Mouse (Mus musculus): ENCODE measurements at regions not wholly inside any gene's neighbourhood (a gene's known extent, or its start where the extent isn't known, plus 50 kb on each side); places are given as distances from the start of the nearest gene placed in this dataset.

DNA sequence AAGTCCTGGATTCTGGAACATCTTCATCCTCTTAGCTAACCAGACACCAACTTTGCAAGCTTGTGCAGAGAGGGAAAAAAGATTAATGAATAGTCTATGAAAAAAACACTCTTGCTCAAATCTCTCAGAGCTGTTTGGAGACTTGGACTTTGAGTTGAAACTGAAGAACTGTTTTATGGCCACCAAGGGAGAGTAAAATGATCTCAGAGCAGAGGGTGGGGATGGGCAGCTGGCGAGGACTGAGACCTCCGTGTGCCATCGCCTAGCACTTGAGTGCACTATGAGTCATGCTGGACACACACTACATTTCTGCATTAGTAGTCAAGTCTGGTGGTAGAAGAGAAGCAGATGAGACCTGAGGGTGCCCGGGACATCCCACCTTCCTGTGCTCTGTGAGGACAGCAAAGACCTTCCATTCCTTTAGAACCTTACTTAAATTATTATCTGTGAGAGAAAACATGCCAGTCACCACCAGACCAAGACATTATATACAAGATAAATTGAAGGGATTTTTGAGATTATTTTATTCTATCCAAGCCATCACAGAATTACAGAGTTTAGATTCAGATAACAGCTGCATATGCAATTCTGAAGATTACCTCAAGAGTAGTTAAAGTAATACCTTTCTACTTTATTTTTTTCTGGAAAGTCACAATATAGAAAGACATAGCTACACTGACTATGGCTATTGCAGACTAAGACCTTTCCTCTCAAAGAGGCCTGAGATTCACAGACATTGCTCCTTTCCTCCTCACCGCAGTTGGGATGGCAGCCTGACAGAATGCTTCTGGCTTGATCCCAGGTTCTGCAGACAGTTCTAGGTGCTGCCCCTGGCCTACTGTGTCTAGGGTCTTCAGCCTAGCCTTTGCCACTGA, 125.0 kb upstream of the Speer4f2 start:
- WGBS, result 89% methylated on average over 5 of the region's 5 CpGs
- DNase-seq (ENCODE audit: low spot score), result no peak

DNA sequence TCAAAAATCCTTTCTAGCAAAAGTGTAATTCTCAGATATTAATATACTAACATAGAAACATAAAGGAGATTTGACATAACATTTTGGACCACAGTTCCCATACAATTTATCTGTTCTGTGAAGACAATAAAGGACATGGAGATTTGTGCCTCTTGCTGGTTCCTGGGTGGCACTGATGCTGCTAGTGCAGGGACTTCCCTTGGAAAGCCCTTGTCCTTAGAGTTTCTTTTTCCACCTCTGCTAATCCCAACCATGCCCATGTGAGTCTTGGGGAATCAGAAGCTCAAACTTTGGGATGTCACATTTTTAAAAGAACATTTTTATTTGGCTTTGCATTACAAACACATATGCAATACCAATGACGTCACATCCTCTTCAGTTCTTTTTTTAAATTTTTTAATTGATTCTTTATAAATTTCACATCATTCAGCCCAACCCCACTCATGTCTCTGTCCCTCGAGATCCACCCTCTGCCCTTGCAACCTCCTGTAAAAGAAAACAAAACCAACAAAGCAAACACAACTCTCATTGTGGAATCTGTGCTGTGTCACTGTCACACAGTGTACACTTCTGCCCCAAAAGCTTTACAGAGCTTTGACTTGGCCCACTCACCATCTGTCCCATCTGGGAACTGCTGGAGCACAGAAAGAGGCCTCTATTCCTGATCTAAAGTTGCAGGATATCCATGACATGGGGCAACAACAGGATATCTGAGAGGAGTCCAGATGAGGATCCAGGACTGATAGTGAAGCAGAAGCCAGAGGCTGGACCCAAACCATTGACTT, 112.2 kb upstream of the Speer4f2 start:
- no peak for DNase-seq (ENCODE audit: low spot score)
- ATAC-seq (ENCODE audit: low FRiP score), result no peak
- Histone ChIP-seq H3K4me1 (replicated peaks; ENCODE audit: control insufficient read depth, insufficient read depth, low read length) (no peaks in the 10 kb centered on the region), H3K27ac (ENCODE audit: low read depth, low read length) (no peak overlapping the region), H3K4me3 (ENCODE audit: low read depth, low read length) (no peak overlapping the region), H3K27me3 (ENCODE audit: control insufficient read depth, insufficient read depth, low read length) (no peaks in the 10 kb centered on the region), H3K36me3 (ENCODE audit: control insufficient read depth, insufficient read depth, low read length) (no peaks in the 10 kb centered on the region), H3K9me3 (ENCODE audit: control insufficient read depth, low read length) (no peaks in the 10 kb centered on the region), H3K4me2 (replicated peaks; ENCODE audit: low read depth, low read length) (no peak overlapping the region), H3K9ac (ENCODE audit: low read depth, low read length) (no peak overlapping the region)
- 76% methylated on average over 2 of the region's 2 CpGs for WGBS

More for the DNA sequence above, 125.0 kb upstream of the Speer4f2 start:
- no peak overlapping the region for H3K4me3 ChIP-seq (ENCODE audit: low read depth, low read length)
- H3K9ac ChIP-seq (ENCODE audit: low read depth, low read length), result no peak overlapping the region
- no peak overlapping the region for H3K4me2 ChIP-seq (replicated peaks; ENCODE audit: low read depth, low read length)
- H3K36me3 ChIP-seq (ENCODE audit: control insufficient read depth, insufficient read depth, low read length), result no peaks in the 10 kb centered on the region
- H3K27me3 ChIP-seq (ENCODE audit: control insufficient read depth, insufficient read depth, low read length), result no peaks in the 10 kb centered on the region
- no peak overlapping the region for H3K27ac ChIP-seq (ENCODE audit: low read depth, low read length)
- H3K4me1 ChIP-seq (replicated peaks; ENCODE audit: control insufficient read depth, insufficient read depth, low read length), result no peaks in the 10 kb centered on the region
- H3K9me3 ChIP-seq (ENCODE audit: control insufficient read depth, low read length), result no peaks in the 10 kb centered on the region
- ATAC-seq (ENCODE audit: low FRiP score), result no peak

DNA sequence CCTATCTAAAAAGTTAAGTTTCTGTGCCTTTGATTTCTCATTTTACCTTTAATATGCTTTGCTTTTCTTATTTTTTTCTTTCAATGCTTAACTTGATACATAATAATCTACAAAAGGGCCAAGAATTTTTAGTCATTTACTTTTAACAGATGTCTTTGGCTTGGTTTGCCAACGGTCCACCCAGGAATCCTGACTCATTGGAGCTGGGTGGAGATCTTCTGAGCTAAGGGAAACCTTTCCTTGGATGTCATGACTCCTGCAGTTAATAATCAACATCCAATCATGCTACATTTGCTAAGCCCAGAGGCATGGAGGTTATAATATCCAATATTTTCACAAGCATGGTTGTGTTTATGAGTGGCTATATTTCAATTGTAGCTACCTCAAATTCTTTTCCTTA, 110.9 kb upstream of the Speer4f2 start:
- Histone ChIP-seq H3K9me3 (ENCODE audit: control insufficient read depth, low read length) (no peaks in the 10 kb centered on the region), H3K36me3 (ENCODE audit: control insufficient read depth, insufficient read depth, low read length) (no peaks in the 10 kb centered on the region), H3K9ac (ENCODE audit: low read depth, low read length) (no peak overlapping the region), H3K27ac (ENCODE audit: low read depth, low read length) (no peak overlapping the region), H3K27me3 (ENCODE audit: control insufficient read depth, insufficient read depth, low read length) (no peaks in the 10 kb centered on the region), H3K4me2 (replicated peaks; ENCODE audit: low read depth, low read length) (no peak overlapping the region), H3K4me3 (ENCODE audit: low read depth, low read length) (no peak overlapping the region), H3K4me1 (replicated peaks; ENCODE audit: control insufficient read depth, insufficient read depth, low read length) (no peaks in the 10 kb centered on the region)
- no peak for ATAC-seq (ENCODE audit: low FRiP score)
- whole genome bisulfite sequencing, result 88% methylated on average over 1 of the region's 1 CpGs
- no peak for DNase-seq (ENCODE audit: low spot score)

DNA sequence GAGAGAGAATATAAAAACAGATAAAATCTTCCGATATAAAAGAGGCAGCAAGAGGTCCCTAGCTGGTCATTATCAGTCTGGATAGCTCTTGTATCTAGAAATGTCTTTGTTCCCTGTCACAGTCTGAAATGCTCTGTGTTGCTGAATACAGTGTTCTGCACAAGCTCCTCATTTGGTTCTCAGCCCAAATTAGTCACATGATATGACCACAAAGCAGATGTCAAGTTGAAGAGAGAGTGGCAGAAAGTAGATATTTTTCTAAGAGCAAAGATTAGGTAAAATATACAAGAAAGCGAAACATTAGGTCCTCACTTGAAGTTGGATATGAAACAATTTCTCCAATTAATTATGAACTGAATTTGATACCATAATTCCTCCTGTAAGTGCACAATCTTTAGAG, 101.8 kb upstream of the Speer4f2 start:
- H3K9me3 ChIP-seq (ENCODE audit: control insufficient read depth, low read length), result no peaks in the 10 kb centered on the region; the same call in 1 of the 2 replicates
- no peak overlapping the region for H3K27ac ChIP-seq (ENCODE audit: low read depth, low read length)
- no peaks in the 10 kb centered on the region for H3K27me3 ChIP-seq (ENCODE audit: control insufficient read depth, insufficient read depth, low read length)
- WGBS, result 91% methylated on average over 2 of the region's 2 CpGs
- no peaks in the 10 kb centered on the region for H3K36me3 ChIP-seq (ENCODE audit: control insufficient read depth, insufficient read depth, low read length)
- no peaks in the 10 kb centered on the region for H3K4me1 ChIP-seq (replicated peaks; ENCODE audit: control insufficient read depth, insufficient read depth, low read length)
- H3K4me3 ChIP-seq (ENCODE audit: low read depth, low read length), result no peak overlapping the region
- H3K9ac ChIP-seq (ENCODE audit: low read depth, low read length), result no peak overlapping the region
- no peak overlapping the region for H3K4me2 ChIP-seq (replicated peaks; ENCODE audit: low read depth, low read length)
- no peak for ATAC-seq (ENCODE audit: low FRiP score)
- DNase-seq (ENCODE audit: low spot score), result no peak

DNA sequence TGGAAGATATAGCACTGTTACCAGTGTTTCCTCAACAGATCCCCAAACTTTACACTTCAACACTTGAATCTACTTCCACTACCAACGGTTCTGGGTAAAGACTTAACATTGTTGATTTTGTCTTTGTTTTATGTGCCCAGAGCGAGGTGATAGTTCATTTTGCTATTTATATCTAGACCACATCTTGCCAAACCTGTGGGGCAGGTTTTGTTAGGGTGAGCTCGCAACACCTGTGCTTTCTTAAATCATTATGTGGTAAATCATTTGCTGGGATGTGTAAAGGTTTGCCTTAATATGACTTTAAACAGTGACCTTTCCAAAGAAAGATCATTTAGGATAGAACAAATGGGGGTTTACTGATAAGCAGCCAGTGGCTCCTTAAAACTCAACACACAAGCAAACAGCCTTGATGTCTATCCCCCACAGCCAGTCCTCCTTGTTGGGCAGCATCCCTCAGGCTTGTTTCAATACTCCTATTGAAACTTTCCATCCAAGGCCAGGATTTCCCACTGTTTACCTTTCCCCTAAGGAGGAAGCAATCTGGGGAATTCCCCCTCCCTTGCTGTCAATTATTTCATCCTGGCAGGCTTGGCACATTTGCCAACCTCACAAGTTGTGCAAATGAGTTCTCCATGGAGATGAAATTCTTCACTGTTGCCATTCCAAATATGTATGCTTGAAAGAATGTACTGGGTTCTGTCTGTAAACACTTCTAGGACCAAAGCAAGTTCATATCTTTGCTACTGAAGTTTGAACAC, 101.1 kb upstream of the Speer4f2 start:
- H3K4me2 ChIP-seq (replicated peaks; ENCODE audit: low read depth, low read length), result no peak overlapping the region
- H3K36me3 ChIP-seq (ENCODE audit: control insufficient read depth, insufficient read depth, low read length), result no peaks in the 10 kb centered on the region
- no peak overlapping the region for H3K9ac ChIP-seq (ENCODE audit: low read depth, low read length)
- no peaks in the 10 kb centered on the region for H3K27me3 ChIP-seq (ENCODE audit: control insufficient read depth, insufficient read depth, low read length)
- H3K4me3 ChIP-seq (ENCODE audit: low read depth, low read length), result no peak overlapping the region
- H3K27ac ChIP-seq (ENCODE audit: low read depth, low read length), result no peak overlapping the region
- DNase-seq (ENCODE audit: low spot score), result no peak
- 78% methylated on average over 3 of the region's 3 CpGs for WGBS
- no peaks in the 10 kb centered on the region for H3K4me1 ChIP-seq (replicated peaks; ENCODE audit: control insufficient read depth, insufficient read depth, low read length)
- H3K9me3 ChIP-seq (ENCODE audit: control insufficient read depth, low read length), result no peaks in the 10 kb centered on the region; the same call in 1 of the 2 replicates
- ATAC-seq (ENCODE audit: low FRiP score), result no peak

DNA sequence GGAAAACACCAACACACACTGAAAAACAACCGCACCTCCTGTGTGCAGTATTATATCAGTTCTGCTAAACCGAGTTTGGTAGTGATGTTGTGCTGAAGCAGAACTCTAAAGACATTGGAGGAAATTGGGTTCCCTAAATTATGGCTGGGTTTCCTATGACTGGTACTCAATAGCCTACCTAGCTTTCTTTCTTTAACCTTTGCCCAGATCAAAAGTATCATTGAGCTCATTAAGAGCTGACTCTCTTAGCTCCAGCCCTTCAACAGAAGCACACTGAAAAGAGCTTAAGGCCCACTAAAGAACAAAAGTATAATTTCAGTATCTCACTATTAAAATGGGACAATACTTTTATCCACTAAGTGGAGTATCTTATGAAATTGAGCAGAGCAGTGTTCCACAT, 97.6 kb upstream of the Speer4f2 start:
- Histone ChIP-seq H3K27me3 (ENCODE audit: control insufficient read depth, insufficient read depth, low read length) (no peaks in the 10 kb centered on the region), H3K27ac (ENCODE audit: low read depth, low read length) (no peak overlapping the region), H3K4me1 (replicated peaks; ENCODE audit: control insufficient read depth, insufficient read depth, low read length) (no peaks in the 10 kb centered on the region), H3K9me3 (ENCODE audit: control insufficient read depth, low read length) (no peaks in the 10 kb centered on the region), H3K9ac (ENCODE audit: low read depth, low read length) (no peak overlapping the region), H3K4me3 (ENCODE audit: low read depth, low read length) (no peak overlapping the region), H3K4me2 (replicated peaks; ENCODE audit: low read depth, low read length) (no peak overlapping the region), H3K36me3 (ENCODE audit: control insufficient read depth, insufficient read depth, low read length) (no peaks in the 10 kb centered on the region)
- no peak for ATAC-seq (ENCODE audit: low FRiP score)
- WGBS, result 94% methylated on average over 2 of the region's 2 CpGs
- DNase-seq (ENCODE audit: low spot score), result no peak

DNA sequence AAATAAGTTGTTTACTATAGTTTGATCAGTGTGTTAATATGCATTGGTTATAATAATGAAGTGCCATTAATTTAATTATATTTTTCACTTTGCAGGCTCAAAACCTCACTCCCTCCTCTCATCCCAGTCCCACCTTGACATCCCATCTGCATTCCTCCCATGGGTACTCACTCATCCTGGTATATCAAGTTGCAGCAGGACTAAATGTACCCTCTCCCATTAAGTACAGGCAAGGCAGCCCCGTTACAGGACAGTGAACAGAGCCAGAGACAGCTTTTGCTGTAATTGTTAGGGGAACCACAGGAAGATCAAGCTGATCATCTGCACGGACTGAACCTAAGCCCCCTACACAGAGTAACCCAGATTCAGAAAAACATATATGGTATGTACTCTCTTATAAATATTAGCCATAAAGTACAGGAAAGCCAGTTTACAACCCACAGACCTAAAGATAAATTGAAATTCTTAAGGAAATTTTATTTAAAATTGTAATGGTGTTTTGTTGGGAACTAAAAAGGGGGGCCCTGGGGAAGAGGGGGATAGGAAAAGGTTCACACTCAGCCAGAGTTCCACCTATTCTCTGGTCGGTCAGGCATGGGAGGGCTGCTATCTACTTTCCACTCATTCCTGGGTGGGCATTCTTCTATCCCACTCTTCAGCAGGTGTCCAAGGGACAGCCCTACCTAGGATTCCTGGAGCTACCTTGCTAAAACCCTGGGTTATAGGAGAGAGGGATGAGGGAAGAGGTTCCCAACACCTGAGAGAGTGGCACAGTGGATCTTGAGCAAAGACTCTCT, 96.0 kb upstream of the Speer4f2 start:
- Histone ChIP-seq H3K4me3 (ENCODE audit: low read depth, low read length) (no peak overlapping the region), H3K9me3 (ENCODE audit: control insufficient read depth, low read length) (no peaks in the 10 kb centered on the region), H3K27me3 (ENCODE audit: control insufficient read depth, insufficient read depth, low read length) (no peaks in the 10 kb centered on the region), H3K36me3 (ENCODE audit: control insufficient read depth, insufficient read depth, low read length) (no peaks in the 10 kb centered on the region), H3K4me2 (replicated peaks; ENCODE audit: low read depth, low read length) (no peak overlapping the region), H3K27ac (ENCODE audit: low read depth, low read length) (no peak overlapping the region), H3K9ac (ENCODE audit: low read depth, low read length) (no peak overlapping the region), H3K4me1 (replicated peaks; ENCODE audit: control insufficient read depth, insufficient read depth, low read length) (no peaks in the 10 kb centered on the region)
- no peak for ATAC-seq (ENCODE audit: low FRiP score)
- no peak for DNase-seq (ENCODE audit: low spot score)
- WGBS, result 84% methylated on average over 3 of the region's 3 CpGs

DNA sequence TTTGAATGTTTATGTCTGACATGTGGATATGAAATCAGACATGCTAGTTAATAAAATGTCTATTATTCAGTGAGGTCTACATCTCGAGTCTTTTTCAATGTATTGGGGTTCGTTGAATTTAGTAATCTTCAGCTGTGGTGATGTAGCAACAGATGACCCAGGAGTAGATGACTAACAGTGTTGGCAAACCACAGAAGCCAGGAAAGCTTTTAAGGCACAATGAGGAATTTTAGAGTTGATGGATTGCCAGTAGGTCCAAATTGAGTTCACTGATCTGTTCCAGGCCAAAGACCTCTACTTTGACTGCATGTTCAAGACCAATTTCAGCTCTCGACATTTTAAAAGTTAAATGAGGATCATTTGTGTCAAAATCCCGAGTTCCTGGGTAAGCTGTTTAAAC, 92.8 kb upstream of the Speer4f2 start:
- WGBS, result 85% methylated on average over 4 of the region's 4 CpGs
- ATAC-seq (ENCODE audit: low FRiP score) (no peak), DNase-seq (ENCODE audit: low spot score) (no peak)
- Histone ChIP-seq H3K9me3 (ENCODE audit: control insufficient read depth, low read length) (no peaks in the 10 kb centered on the region), H3K4me2 (replicated peaks; ENCODE audit: low read depth, low read length) (no peak overlapping the region), H3K4me1 (replicated peaks; ENCODE audit: control insufficient read depth, insufficient read depth, low read length) (no peaks in the 10 kb centered on the region), H3K27ac (ENCODE audit: low read depth, low read length) (no peak overlapping the region), H3K4me3 (ENCODE audit: low read depth, low read length) (no peak overlapping the region), H3K36me3 (ENCODE audit: control insufficient read depth, insufficient read depth, low read length) (no peaks in the 10 kb centered on the region), H3K9ac (ENCODE audit: low read depth, low read length) (no peak overlapping the region), H3K27me3 (ENCODE audit: control insufficient read depth, insufficient read depth, low read length) (no peaks in the 10 kb centered on the region)

All from hindbrain, embryonic 11.5 days (tissue).